Mouse (Mus musculus) intestine, embryonic 16.5 days (tissue): ENCODE results near the gene Psmc6. TPM values are rescaled to one million over a fixed set of nuclear protein-coding genes. Genes with fewer than 3 reads are reported as not detected.

Experiments used
- ATAC-seq: fragments of 200-750 bp; cut with Nextera tagmentation; 2 replicates; pipeline ENCODE4 v1.8.0; 2017; ENCODE audit warnings: moderate TSS enrichment, moderate library complexity
- H3K27ac ChIP-seq: fragments of 300-500 bp; sonication (generic); 2 replicates; pipeline ENCODE4 v1.5.1; 2014; ENCODE audit warnings: mild to moderate bottlenecking, low read length
- H3K27me3 ChIP-seq: fragments of 300-500 bp; sonication (generic); replicated peaks from 2 replicates; pipeline ENCODE4 v1.6.1; 2014; ENCODE audit warnings: low read length, control low read depth, mixed read lengths; ENCODE audit not compliant: control insufficient read depth, insufficient read depth
- H3K36me3 ChIP-seq: fragments of 300-500 bp; sonication (generic); 2 replicates; pipeline ENCODE4 v1.6.1; 2014; ENCODE audit warnings: low read length, control low read depth; ENCODE audit not compliant: control insufficient read depth, insufficient read depth
- H3K4me1 ChIP-seq: fragments of 300-500 bp; sonication (generic); 2 replicates; pipeline ENCODE4 v1.6.1; 2014; ENCODE audit warnings: low read length, control low read depth, mixed read lengths; ENCODE audit not compliant: control insufficient read depth, insufficient read depth
- H3K4me2 ChIP-seq: fragments of 300-500 bp; sonication (generic); 2 replicates; pipeline ENCODE4 v1.6.1; 2014; ENCODE audit warnings: low read depth, low read length, control low read depth
- H3K4me3 ChIP-seq: fragments of 300-500 bp; sonication (generic); 2 replicates; pipeline ENCODE4 v1.5.1; 2014; ENCODE audit warnings: mild to moderate bottlenecking, low read length
- H3K9ac ChIP-seq: fragments of 300-500 bp; sonication (generic); 2 replicates; pipeline ENCODE4 v1.6.1; 2014; ENCODE audit warnings: low read depth, low read length
- H3K9me3 ChIP-seq: fragments of 300-500 bp; sonication (generic); 2 replicates; pipeline ENCODE4 v1.6.1; 2016; ENCODE audit warnings: low read length, control low read depth; ENCODE audit not compliant: control insufficient read depth
- WGBS: fragments of 180-500 bp; shearing (Covaris S2); extraction: QIAGEN DNeasy Blood & Tissue Kit; methylation state at CpG from one replicate; pipeline ENCODE4 v1.1.7; 2014; 5-methylcytosine and 5-hydroxymethylcytosine counted together
- polyA plus RNA-seq: library from polyadenylated mRNA; unstranded; fragments of >200 nt; fragmentation: Nextera tagmentation; extraction: Ambion mirVana; gene quantifications from 2 replicates; pipeline ENCODE4 v1.2.1, GENCODE M21; 2015

Psmc6 gene
- polyA plus RNA-seq, 1 experiment from 2014 or later = 124 TPM

DNA sequence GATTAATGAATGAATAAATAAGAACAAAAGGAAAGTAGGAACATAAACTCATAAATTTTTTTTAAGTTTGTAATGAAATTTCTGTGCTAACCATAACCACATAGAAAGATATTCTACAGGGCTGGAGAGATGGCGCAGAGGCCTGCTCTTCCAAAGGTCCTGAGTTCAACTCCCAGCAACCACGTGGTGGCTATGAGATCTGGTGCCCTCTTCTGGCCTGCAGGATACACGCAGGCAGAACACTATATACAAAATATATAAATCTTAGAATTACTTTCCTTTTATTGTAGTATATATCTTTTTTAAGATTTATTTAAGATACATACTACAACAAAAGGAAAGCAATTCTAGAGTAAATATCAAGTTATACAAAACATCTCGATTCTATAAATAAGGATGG lies 53.3 kb downstream of the Psmc6 start:
- no peak for ATAC-seq
- 85% methylated on average over 4 of the region's 4 CpGs for WGBS
- Histone ChIP-seq H3K27ac (no peak overlapping the region), H3K9me3 (no peaks in the 10 kb centered on the region), H3K9ac (no peak overlapping the region), H3K27me3 (no peaks in the 10 kb centered on the region), H3K4me1 (peaks cover 16% of the 10 kb centered on the region; the same call in 1 of the 2 replicates), H3K36me3 (peaks cover 5% of the 10 kb centered on the region; the same call in 1 of the 2 replicates), H3K4me2 (no peak overlapping the region), H3K4me3 (no peak overlapping the region)

DNA sequence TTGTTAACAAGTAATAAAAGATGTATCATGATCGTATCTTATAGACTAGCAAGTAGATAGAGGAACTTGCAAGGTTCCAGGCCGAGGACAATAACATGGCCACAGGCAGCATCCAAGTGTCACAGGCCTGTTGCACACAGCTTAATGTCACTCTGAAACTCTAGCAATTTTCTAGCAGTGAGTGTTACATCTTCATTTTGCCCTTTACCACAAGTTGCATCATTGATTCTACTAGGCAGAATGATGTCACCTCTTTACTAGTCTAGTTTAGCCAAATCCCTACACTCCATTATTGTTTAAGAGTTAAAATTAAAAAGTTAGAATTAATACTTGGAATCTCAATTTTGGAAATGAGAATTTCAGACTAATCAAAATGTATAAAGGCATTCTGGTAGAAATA lies 56.0 kb downstream of the Psmc6 start:
- peaks cover 11% of the 10 kb centered on the region; the same call in 1 of the 2 replicates for H3K4me1 ChIP-seq
- no peak overlapping the region for H3K9ac ChIP-seq
- no peaks in the 10 kb centered on the region for H3K9me3 ChIP-seq
- H3K36me3 ChIP-seq = no peaks in the 10 kb centered on the region; the same call in 1 of the 2 replicates
- 95% methylated on average over 2 of the region's 2 CpGs for WGBS
- no peak overlapping the region for H3K4me2 ChIP-seq
- no peak overlapping the region for H3K27ac ChIP-seq
- H3K27me3 ChIP-seq = no peaks in the 10 kb centered on the region
- no peak overlapping the region for H3K4me3 ChIP-seq
- no peak for ATAC-seq

DNA sequence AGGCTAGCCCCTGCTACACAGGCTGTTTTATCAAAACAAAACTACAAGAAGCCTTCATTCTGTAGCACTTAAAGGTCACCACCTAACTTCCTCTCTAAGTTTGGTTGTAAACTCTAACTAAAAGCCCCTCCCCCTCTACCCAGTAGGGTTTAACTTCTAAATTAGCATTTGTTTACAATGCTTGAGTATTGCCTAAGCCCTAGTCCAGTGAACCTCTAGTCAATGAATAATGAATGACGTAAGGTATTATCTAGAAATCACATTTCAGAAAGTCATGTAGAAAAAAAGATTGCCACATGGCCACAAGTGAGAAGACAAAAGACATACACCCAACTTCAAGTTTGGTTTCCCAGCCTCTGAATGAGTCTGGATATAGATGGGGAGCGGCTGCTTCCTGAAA lies 57.9 kb downstream of the Psmc6 start:
- H3K27ac ChIP-seq = peak overlapping the region; percentile 35
- peaks cover 11% of the 10 kb centered on the region; the same call in 1 of the 2 replicates for H3K4me1 ChIP-seq
- H3K9me3 ChIP-seq = no peaks in the 10 kb centered on the region
- peak overlapping the region; percentile 94; the same call in 1 of the 2 replicates for H3K9ac ChIP-seq
- H3K36me3 ChIP-seq = no peaks in the 10 kb centered on the region; the same call in 1 of the 2 replicates
- H3K4me3 ChIP-seq = peak overlapping the region; percentile 93
- WGBS = 15% methylated on average over 2 of the region's 2 CpGs
- peak overlapping the region; percentile 67 for H3K4me2 ChIP-seq
- ATAC-seq = peak; percentile 54
- H3K27me3 ChIP-seq = no peaks in the 10 kb centered on the region

DNA sequence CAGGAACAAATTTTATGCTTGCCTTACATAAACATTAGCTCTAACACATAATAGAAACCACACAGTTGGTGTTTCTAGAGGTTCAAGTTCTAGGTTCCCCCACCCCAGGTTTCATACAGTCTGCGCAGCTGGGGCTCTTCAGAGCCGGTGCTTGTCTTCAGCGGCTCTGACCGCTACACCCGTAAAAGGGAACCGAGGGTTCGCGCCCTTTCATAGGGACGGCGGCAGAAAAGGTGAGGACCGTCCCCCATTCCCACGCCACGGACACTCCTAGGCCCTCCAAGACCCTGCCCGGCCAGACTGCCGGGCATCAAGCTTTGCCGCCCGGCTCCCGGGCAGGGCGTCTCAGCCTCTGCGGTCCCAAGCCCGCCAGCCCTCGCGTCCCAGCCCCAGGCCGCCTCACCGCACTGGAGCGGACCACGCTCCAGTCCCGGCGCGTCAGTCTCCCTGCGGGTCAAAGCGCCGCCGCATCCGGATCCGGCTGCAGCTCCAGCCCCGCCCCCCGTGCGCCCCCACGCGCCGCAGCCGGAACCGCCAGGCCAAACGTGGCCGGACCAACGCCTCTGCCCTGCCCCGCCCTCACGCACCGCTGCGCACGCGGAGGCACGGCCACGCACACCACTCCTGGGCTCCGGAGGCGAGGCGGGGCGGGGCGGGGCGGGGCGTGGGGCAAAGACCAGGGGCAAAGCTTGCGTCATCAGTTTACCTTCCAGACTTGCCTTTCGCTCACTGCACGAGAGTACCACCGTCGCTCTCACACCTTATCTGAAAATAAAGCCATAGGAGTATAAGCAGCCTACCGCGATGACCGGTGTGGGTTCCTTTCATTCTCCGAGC lies 59.0 kb downstream of the Psmc6 start:
- peak; percentile 97 for ATAC-seq

DNA sequence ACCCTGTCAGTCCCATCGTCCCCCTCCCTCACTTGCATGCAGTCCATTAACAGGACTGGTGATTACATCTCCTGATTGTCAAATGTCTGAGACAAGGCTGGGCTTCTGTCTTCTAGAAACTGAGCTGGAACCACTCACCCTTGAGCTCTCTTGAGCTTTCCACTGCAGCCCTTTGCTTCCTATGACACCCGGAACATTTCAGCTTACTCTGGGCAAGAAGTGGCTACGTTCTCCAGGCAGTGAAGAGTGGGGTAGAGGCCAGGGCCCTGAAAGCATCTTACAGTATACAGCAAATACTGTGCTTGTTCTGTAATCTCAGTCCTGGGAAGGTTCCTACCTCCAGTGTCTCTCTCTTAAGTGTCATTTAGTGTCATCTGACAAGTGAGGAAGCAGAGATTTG lies 59.6 kb downstream of the Psmc6 start:
- Histone ChIP-seq H3K4me3 (peak overlapping the region; percentile 93), H3K36me3 (no peaks in the 10 kb centered on the region), H3K4me1 (peaks cover 11% of the 10 kb centered on the region; the same call in 1 of the 2 replicates), H3K9me3 (no peaks in the 10 kb centered on the region), H3K27ac (peak overlapping the region; percentile 91), H3K9ac (peak overlapping the region; percentile 94), H3K4me2 (peak overlapping the region; percentile 67), H3K27me3 (no peaks in the 10 kb centered on the region)
- 17% methylated on average over 3 of the region's 3 CpGs for WGBS
- ATAC-seq = peak; percentile 37

More for the DNA sequence above, 59.0 kb downstream of the Psmc6 start:
- Histone ChIP-seq H3K27me3 (no peaks in the 10 kb centered on the region), H3K4me3 (peak overlapping the region; percentile 93), H3K9me3 (no peaks in the 10 kb centered on the region), H3K4me2 (peak overlapping the region; percentile 67), H3K36me3 (no peaks in the 10 kb centered on the region), H3K27ac (peak overlapping the region; percentile 91), H3K9ac (peak overlapping the region; percentile 94), H3K4me1 (peaks cover 11% of the 10 kb centered on the region; the same call in 1 of the 2 replicates)
- under 1% methylated on average over 70 of the region's 71 CpGs for WGBS

Other genes with a start within 250 kb of the Psmc6 start
- 0.82 and 0.93 TPM in 2 replicates for gene Gpr137c, start 110.1 kb upstream of the Psmc6 start, polyA plus RNA-seq
- gene Txndc16, start 109.5 kb upstream of the Psmc6 start, polyA plus RNA-seq = 10.3 and 11.5 TPM in 2 replicates
- gene Ero1l, start 11.0 kb upstream of the Psmc6 start, polyA plus RNA-seq = 74.5 and 77.6 TPM in 2 replicates
- 44.8 and 47.8 TPM in 2 replicates for gene Styx, start 21.3 kb downstream of the Psmc6 start, polyA plus RNA-seq
- gene Gnpnat1, start 75.1 kb downstream of the Psmc6 start, polyA plus RNA-seq = 68.4 and 72.1 TPM in 2 replicates
- gene Fermt2, start 200.3 kb downstream of the Psmc6 start, polyA plus RNA-seq = 142 and 152 TPM in 2 replicates